Comparison of ENCODE assay signal across 26 mouse cellular contexts in the genomic region with DNA sequence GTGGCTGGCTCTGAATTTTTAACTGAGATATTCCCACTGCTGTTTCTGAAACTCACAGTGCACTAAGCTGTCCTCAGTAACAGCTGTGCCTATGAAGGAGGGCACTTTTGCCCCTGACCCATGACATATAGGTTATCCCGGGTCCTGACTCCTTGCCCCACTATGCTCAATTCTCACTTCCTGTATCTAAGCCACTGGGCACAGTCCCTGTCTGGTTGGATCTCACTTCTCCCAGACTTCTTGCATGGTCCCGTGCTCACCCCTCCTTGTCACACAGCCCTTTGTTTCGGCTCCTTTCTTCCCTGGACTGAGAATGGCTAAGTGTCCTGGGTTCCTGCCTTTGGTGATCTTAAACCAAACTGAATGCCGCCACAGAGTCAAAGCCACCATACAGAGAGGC. TPM values are rescaled to one million over a fixed set of nuclear protein-coding genes. Genes with fewer than 3 reads are reported as not detected.
DNase-seq lines count a peak whose midpoint lies in the region; ATAC-seq lines count a peak whose summit lies in the region.
"Had no signal": no experiment of that assay in that cellular context is flagged by ENCODE, and none has a peak within 500 bp of the region (broad histone marks: within the 10 kb centered on the region; RNA-seq: fewer than 3 reads in every experiment).

No protein-coding gene starts in this region.

- H3K4me2 ChIP-seq in heart, embryonic 11.5 days: no peak overlapping the region
- no peak overlapping the region for H3K4me2 ChIP-seq in hindbrain, embryonic 11.5 days (replicated peaks; ENCODE audit: low read depth, low read length)
- H3K4me2 ChIP-seq in midbrain, embryonic 14.5 days (ENCODE audit: low read length): no peak overlapping the region
- no peak overlapping the region for H3K4me2 ChIP-seq in midbrain, embryonic 13.5 days (replicated peaks)
- H3K4me2 ChIP-seq: forebrain, embryonic 13.5 days; heart, embryonic 12.5 days; hindbrain, embryonic 14.5 days; limb, embryonic 13.5 days; liver, embryonic 13.5 days; neural tube, embryonic 15.5 days; stomach, embryonic 15.5 days had no signal

- peaks cover 17% of the 10 kb centered on the region for H3K4me1 ChIP-seq in heart, embryonic 11.5 days (ENCODE audit: control insufficient read depth, insufficient read depth, low read length)
- H3K4me1 ChIP-seq in hindbrain, embryonic 10.5 days (replicated peaks): peaks cover 19% of the 10 kb centered on the region; the same call in 1 of the 2 replicates
- no peaks in the 10 kb centered on the region for H3K4me1 ChIP-seq in hindbrain, embryonic 11.5 days (replicated peaks; ENCODE audit: control insufficient read depth, insufficient read depth, low read length)
- H3K4me1 ChIP-seq in midbrain, embryonic 14.5 days (ENCODE audit: control insufficient read depth, insufficient read depth, low read length): no peaks in the 10 kb centered on the region; the same call in 1 of the 2 replicates
- H3K4me1 ChIP-seq in midbrain, embryonic 13.5 days (replicated peaks): peaks cover 28% of the 10 kb centered on the region
- H3K4me1 ChIP-seq: liver, embryonic 13.5 days had no signal

- H3K27ac ChIP-seq in heart, embryonic 11.5 days (ENCODE audit: low read depth, low read length): no peak overlapping the region
- H3K27ac ChIP-seq in hindbrain, embryonic 10.5 days: 0 out of 2 replicates have a peak overlapping the region, but pooled peaks have one; percentile 35
- H3K27ac ChIP-seq in hindbrain, embryonic 11.5 days (ENCODE audit: low read depth, low read length): no peak overlapping the region
- 0 out of 2 replicates have a peak overlapping the region, but pooled peaks have one; percentile 2 for H3K27ac ChIP-seq in midbrain, embryonic 14.5 days (replicated peaks; ENCODE audit: low read depth, low read length)
- no peak overlapping the region for H3K27ac ChIP-seq in midbrain, embryonic 13.5 days
- H3K27ac ChIP-seq: forebrain, embryonic 13.5 days; hindbrain, embryonic 14.5 days; layer of hippocampus, adult 2 months; limb, embryonic 13.5 days; liver, embryonic 13.5 days; neural tube, embryonic 15.5 days; stomach, embryonic 15.5 days had no signal

- no peaks in the 10 kb centered on the region for H3K27me3 ChIP-seq in heart, embryonic 11.5 days (ENCODE audit: control insufficient read depth, insufficient read depth, low read length)
- no peaks in the 10 kb centered on the region for H3K27me3 ChIP-seq in hindbrain, embryonic 10.5 days (ENCODE audit: insufficient read depth, poor library complexity, severe bottlenecking)
- H3K27me3 ChIP-seq in hindbrain, embryonic 11.5 days (ENCODE audit: control insufficient read depth, insufficient read depth, low read length): no peaks in the 10 kb centered on the region
- H3K27me3 ChIP-seq in midbrain, embryonic 14.5 days (ENCODE audit: control insufficient read depth, insufficient read depth, low read length): no peaks in the 10 kb centered on the region
- no peaks in the 10 kb centered on the region for H3K27me3 ChIP-seq in midbrain, embryonic 13.5 days
- H3K27me3 ChIP-seq: forebrain, embryonic 13.5 days; heart, embryonic 12.5 days; limb, embryonic 13.5 days; liver, embryonic 13.5 days; neural tube, embryonic 15.5 days; stomach, embryonic 15.5 days had no signal

- WGBS in heart, embryonic 11.5 days (ENCODE audit: insufficient replicate concordance): 81% methylated on average over 4 of the region's 4 CpGs
- WGBS in hindbrain, embryonic 10.5 days: 62% methylated on average over 4 of the region's 4 CpGs
- 66% methylated on average over 4 of the region's 4 CpGs for WGBS in hindbrain, embryonic 11.5 days
- 51% methylated on average over 4 of the region's 4 CpGs for WGBS in midbrain, embryonic 14.5 days
- 59% methylated on average over 4 of the region's 4 CpGs for WGBS in midbrain, embryonic 13.5 days

- H3K9me3 ChIP-seq in heart, embryonic 11.5 days (replicated peaks; ENCODE audit: control insufficient read depth, low read length): no peaks in the 10 kb centered on the region
- no peaks in the 10 kb centered on the region for H3K9me3 ChIP-seq in hindbrain, embryonic 10.5 days
- no peaks in the 10 kb centered on the region for H3K9me3 ChIP-seq in hindbrain, embryonic 11.5 days (ENCODE audit: control insufficient read depth, low read length)
- no peaks in the 10 kb centered on the region for H3K9me3 ChIP-seq in midbrain, embryonic 14.5 days (ENCODE audit: control insufficient read depth, low read length)
- H3K9me3 ChIP-seq in midbrain, embryonic 13.5 days: no peaks in the 10 kb centered on the region
- H3K9me3 ChIP-seq: forebrain, embryonic 13.5 days; G1E; heart, embryonic 12.5 days; limb, embryonic 13.5 days; liver, embryonic 13.5 days; neural tube, embryonic 15.5 days; stomach, embryonic 15.5 days had no signal

- no peaks in the 10 kb centered on the region for H3K36me3 ChIP-seq in heart, embryonic 11.5 days (ENCODE audit: control insufficient read depth, insufficient read depth, low read length)
- H3K36me3 ChIP-seq in hindbrain, embryonic 10.5 days: no peaks in the 10 kb centered on the region
- no peaks in the 10 kb centered on the region for H3K36me3 ChIP-seq in hindbrain, embryonic 11.5 days (ENCODE audit: control insufficient read depth, insufficient read depth, low read length)
- no peaks in the 10 kb centered on the region for H3K36me3 ChIP-seq in midbrain, embryonic 14.5 days (ENCODE audit: control insufficient read depth, insufficient read depth, low read length)
- no peaks in the 10 kb centered on the region for H3K36me3 ChIP-seq in midbrain, embryonic 13.5 days
- H3K36me3 ChIP-seq: G1E; heart, embryonic 12.5 days; limb, embryonic 13.5 days; liver, embryonic 13.5 days; neural tube, embryonic 15.5 days; stomach, embryonic 15.5 days had no signal

- ATAC-seq in heart, embryonic 11.5 days (replicated peaks; ENCODE audit: insufficient number of reproducible peaks, low FRiP score, low TSS enrichment): no peak
- ATAC-seq in hindbrain, embryonic 11.5 days (ENCODE audit: low FRiP score): no peak
- ATAC-seq in midbrain, embryonic 14.5 days (ENCODE audit: low FRiP score, low TSS enrichment): no peak
- ATAC-seq in midbrain, embryonic 13.5 days: no peak
- ATAC-seq in megakaryocyte, adult 5-6 weeks (ENCODE audit: poor library complexity, severe bottlenecking): peak; percentile 55
- ATAC-seq: forebrain, embryonic 13.5 days had no signal

- no peak overlapping the region for H3K9ac ChIP-seq in heart, embryonic 11.5 days (ENCODE audit: low read depth, low read length)
- no peak overlapping the region for H3K9ac ChIP-seq in hindbrain, embryonic 11.5 days (ENCODE audit: low read depth, low read length)
- no peak overlapping the region for H3K9ac ChIP-seq in midbrain, embryonic 14.5 days (replicated peaks; ENCODE audit: low read length)
- H3K9ac ChIP-seq in midbrain, embryonic 13.5 days (replicated peaks): no peak overlapping the region
- H3K9ac ChIP-seq: forebrain, embryonic 13.5 days; heart, embryonic 12.5 days; hindbrain, embryonic 14.5 days; liver, embryonic 13.5 days; neural tube, embryonic 15.5 days; stomach, embryonic 15.5 days had no signal

- peak; percentile 92 for DNase-seq in heart, adult 11 months
- no peak for DNase-seq in hindbrain, embryonic 10.5 days (ENCODE audit: low spot score)
- no peak for DNase-seq in hindbrain, embryonic 11.5 days (ENCODE audit: low spot score)
- no peak for DNase-seq in midbrain, embryonic 14.5 days
- DNase-seq in urinary bladder, adult 18-20 months (ENCODE audit: low spot score in 2 of 2): no peak
- DNase-seq: adrenal gland, adult 8-10 months; cerebellum, adult 8-10 months; cerebellum, postnatal 25 days; gastrocnemius, postnatal 14 days; liver, embryonic 13.5 days; retina, postnatal 1 day; right cerebral cortex, postnatal 14 days had no signal

- H3K4me3 ChIP-seq in heart, embryonic 11.5 days (ENCODE audit: low read depth, low read length): no peak overlapping the region
- no peak overlapping the region for H3K4me3 ChIP-seq in hindbrain, embryonic 10.5 days
- H3K4me3 ChIP-seq in hindbrain, embryonic 11.5 days (ENCODE audit: low read depth, low read length): no peak overlapping the region
- H3K4me3 ChIP-seq in midbrain, embryonic 14.5 days (replicated peaks; ENCODE audit: low read depth, low read length): no peak overlapping the region
- H3K4me3 ChIP-seq in midbrain, embryonic 13.5 days (replicated peaks): no peak overlapping the region
- H3K4me3 ChIP-seq: forebrain, embryonic 13.5 days; heart, embryonic 12.5 days; layer of hippocampus, adult 2 months; left cerebral cortex, adult 2 months; limb, embryonic 13.5 days; liver, embryonic 13.5 days; neural tube, embryonic 15.5 days; stomach, embryonic 15.5 days had no signal

RNA-seq across cellular contexts. Expression of a gene that starts 24.8 kb away (rescaled TPM):
- 12.9 and 15.8 TPM in 2 replicates for polyA plus RNA-seq in heart, embryonic 11.5 days (2014; fragmentation: Nextera tagmentation; extraction: Ambion mirVana)
- polyA plus RNA-seq in hindbrain, embryonic 10.5 days (2016; fragmentation: Nextera tagmentation; extraction: Ambion mirVana): 24.3 and 28.1 TPM in 2 replicates
- polyA plus RNA-seq in hindbrain, embryonic 11.5 days (2014; fragmentation: Nextera tagmentation; extraction: Ambion mirVana): 19.5 and 22.4 TPM in 2 replicates
- 3.4 and 6.6 TPM in 2 replicates for polyA plus RNA-seq in midbrain, embryonic 14.5 days (2014; fragmentation: Nextera tagmentation; extraction: Ambion mirVana)
- 8.3 TPM in 2 replicates for polyA plus RNA-seq in midbrain, embryonic 13.5 days (2015; fragmentation: Nextera tagmentation; extraction: Ambion mirVana)
- 16.0 and 20.7 TPM in 2 replicates for total RNA-seq in megakaryocyte, adult 5-6 weeks (2015)
- 23.8 and 24.6 TPM in 2 replicates for total RNA-seq in megakaryocyte, adult 5-6 weeks (2017)

RNA-seq across cellular contexts. Expression of a gene that starts 35.1 kb away (rescaled TPM):
- polyA plus RNA-seq in heart, embryonic 11.5 days (2014; fragmentation: Nextera tagmentation; extraction: Ambion mirVana): 0.26 and 0.45 TPM in 2 replicates
- polyA plus RNA-seq in hindbrain, embryonic 10.5 days (2016; fragmentation: Nextera tagmentation; extraction: Ambion mirVana): 0.05 TPM in 1 of 2 replicates, not detected in the other
- 0.05 TPM in 1 of 2 replicates, not detected in the other for polyA plus RNA-seq in hindbrain, embryonic 11.5 days (2014; fragmentation: Nextera tagmentation; extraction: Ambion mirVana)
- polyA plus RNA-seq in midbrain, embryonic 14.5 days (2014; fragmentation: Nextera tagmentation; extraction: Ambion mirVana): not detected in 2 replicates
- polyA plus RNA-seq in midbrain, embryonic 13.5 days (2015; fragmentation: Nextera tagmentation; extraction: Ambion mirVana): 0.06 TPM in 1 of 2 replicates, not detected in the other
- 3.5 and 3.7 TPM in 2 replicates for total RNA-seq in megakaryocyte, adult 5-6 weeks (2015)
- 9.7 and 12.6 TPM in 2 replicates for total RNA-seq in megakaryocyte, adult 5-6 weeks (2017)
- total RNA-seq: megakaryocyte-erythroid progenitor cell, adult 5-6 weeks had no signal
- polyA plus RNA-seq: embryonic facial prominence, embryonic 11.5 days; G1E; neural tube, embryonic 15.5 days had no signal

Comparison
In these comparisons a context has a peak if more than half of its experiments do, and no peak if none do; other contexts are left out.
1. H3K27ac ChIP-seq: peak in hindbrain, embryonic 10.5 days (single experiment) and midbrain, embryonic 14.5 days (single experiment); none in heart, embryonic 11.5 days (single experiment), hindbrain, embryonic 11.5 days (single experiment) and midbrain, embryonic 13.5 days (single experiment).